ENCODE assay signal across 22 mouse cellular contexts in genomic region chr13:45911848-45912247, GRCm38 (mm10). TPM values are rescaled to one million over a fixed set of nuclear protein-coding genes. Genes with fewer than 3 reads are reported as not detected.
DNase-seq lines count a peak whose midpoint lies in the region; ATAC-seq lines count a peak whose summit lies in the region.
"Had no signal": no experiment of that assay in that cellular context is flagged by ENCODE, and none has a peak within 500 bp of the region (broad histone marks: within the 10 kb centered on the region; RNA-seq: fewer than 3 reads in every experiment).

No protein-coding gene starts in this region.

- peak; percentile 34 to 70; a peak in 3 of 4 replicates for ATAC-seq in hematopoietic stem cell, adult 5-6 weeks (replicated peaks in 1 of 2; ENCODE audit: insufficient read depth in 1 of 2, low FRiP score in 2 of 2, low TSS enrichment in 1 of 2, low read depth in 1 of 2, poor library complexity in 2 of 2, severe bottlenecking in 2 of 2)
- ATAC-seq in liver, embryonic 11.5 days (replicated peaks; ENCODE audit: low FRiP score), result no peak
- no peak for ATAC-seq in cerebellum, adult (ENCODE audit: insufficient number of reproducible peaks, low FRiP score, low TSS enrichment)
- ATAC-seq: hindbrain, embryonic 16.5 days; intestine, postnatal 0 days; liver, embryonic 12.5 days had no signal

- H3K27ac ChIP-seq in liver, embryonic 11.5 days (ENCODE audit: low read depth, low read length), result no peak overlapping the region
- H3K27ac ChIP-seq: embryonic facial prominence, embryonic 15.5 days; forebrain, embryonic 10.5 days; heart, embryonic 10.5 days; limb, embryonic 10.5 days; lung, embryonic 15.5 days; midbrain, embryonic 12.5 days; neural tube, embryonic 13.5 days had no signal

- H3K4me2 ChIP-seq in liver, embryonic 11.5 days, result no peak overlapping the region
- H3K4me2 ChIP-seq: embryonic facial prominence, embryonic 15.5 days; liver, embryonic 12.5 days; lung, embryonic 15.5 days; midbrain, embryonic 12.5 days; neural tube, embryonic 13.5 days had no signal

- H3K27me3 ChIP-seq in liver, embryonic 11.5 days (replicated peaks; ENCODE audit: control insufficient read depth, insufficient read depth, low read length), result no peaks in the 10 kb centered on the region
- H3K27me3 ChIP-seq: embryonic facial prominence, embryonic 15.5 days; liver, embryonic 12.5 days; lung, embryonic 15.5 days; midbrain, embryonic 12.5 days; neural tube, embryonic 13.5 days had no signal

- no peak overlapping the region for H3K9ac ChIP-seq in liver, embryonic 11.5 days (ENCODE audit: low read depth, low read length)
- H3K9ac ChIP-seq: embryonic facial prominence, embryonic 15.5 days; liver, embryonic 12.5 days; lung, embryonic 15.5 days; midbrain, embryonic 12.5 days; neural tube, embryonic 13.5 days had no signal

- H3K4me1 ChIP-seq in liver, embryonic 11.5 days (replicated peaks; ENCODE audit: control insufficient read depth, insufficient read depth, low read length), result peaks cover 14% of the 10 kb centered on the region
- H3K4me1 ChIP-seq: midbrain, embryonic 12.5 days had no signal

- H3K9me3 ChIP-seq in liver, embryonic 11.5 days (ENCODE audit: control insufficient read depth, low read length), result no peaks in the 10 kb centered on the region
- H3K9me3 ChIP-seq: embryonic facial prominence, embryonic 15.5 days; forebrain, embryonic 10.5 days; heart, embryonic 10.5 days; limb, embryonic 10.5 days; liver, embryonic 12.5 days; lung, embryonic 15.5 days; midbrain, embryonic 12.5 days; neural tube, embryonic 13.5 days had no signal

- H3K4me3 ChIP-seq in liver, embryonic 11.5 days (ENCODE audit: low read depth, low read length), result no peak overlapping the region
- H3K4me3 ChIP-seq: embryonic facial prominence, embryonic 15.5 days; forebrain, embryonic 10.5 days; heart, embryonic 10.5 days; limb, embryonic 10.5 days; liver, embryonic 12.5 days; lung, embryonic 15.5 days; midbrain, embryonic 12.5 days; neural tube, embryonic 13.5 days had no signal

- no peaks in the 10 kb centered on the region for H3K36me3 ChIP-seq in liver, embryonic 11.5 days (ENCODE audit: control insufficient read depth, insufficient read depth, low read length)
- H3K36me3 ChIP-seq: embryonic facial prominence, embryonic 15.5 days; forebrain, embryonic 10.5 days; heart, embryonic 10.5 days; limb, embryonic 10.5 days; liver, embryonic 12.5 days; lung, embryonic 15.5 days; midbrain, embryonic 12.5 days; neural tube, embryonic 13.5 days had no signal

- 63% methylated on average over 7 of the region's 7 CpGs for WGBS in liver, embryonic 11.5 days

- DNase-seq in right cerebral cortex, adult 18-20 months, result peak; percentile 40
- DNase-seq in right cerebral cortex, postnatal 4 days, result no peak
- peak; percentile 60 for DNase-seq in Muller cell, postnatal 12 days (ENCODE audit: inconsistent ontology term)
- DNase-seq in liver, embryonic 11.5 days (ENCODE audit: low spot score), result no peak
- no peak for DNase-seq in right cerebral cortex, postnatal 36 days (ENCODE audit: low spot score in 2 of 2)
- DNase-seq: cerebellum, adult 9-11 months; embryo, embryonic 11 days; gastrocnemius, postnatal 25 days; heart, postnatal 36 days; layer of hippocampus, postnatal 36 days had no signal

RNA-seq across cellular contexts. Expression of gene Atxn1, which starts 53.0 kb away (rescaled TPM):
- 13.1 and 19.8 TPM in 2 replicates for total RNA-seq in hematopoietic stem cell, adult 5-6 weeks (2017)
- polyA plus RNA-seq in liver, embryonic 11.5 days (2014; fragmentation: Nextera tagmentation; extraction: Ambion mirVana), result 1.6 and 2.3 TPM in 2 replicates

Comparison
In these comparisons a context has a peak if more than half of its experiments do, and no peak if none do; other contexts are left out.
1. DNase-seq: peak in right cerebral cortex, adult 18-20 months (single experiment) and Muller cell, postnatal 12 days (single experiment); none in right cerebral cortex, postnatal 4 days (single experiment), liver, embryonic 11.5 days (single experiment) and right cerebral cortex, postnatal 36 days (0 of 2).
2. ATAC-seq: peak in hematopoietic stem cell, adult 5-6 weeks (2 of 2); none in liver, embryonic 11.5 days (single experiment) and cerebellum, adult (single experiment).